Mouse (Mus musculus) heart, embryonic 15.5 days (tissue): Measurements from ENCODE around the gene Dennd6b. TPM values are rescaled to one million over a fixed set of nuclear protein-coding genes. Genes with fewer than 3 reads are reported as not detected.

Experiments
- ATAC-seq: fragments of 200-750 bp; cut with Nextera tagmentation; replicated peaks from 2 replicates; pipeline ENCODE4 v1.8.0; 2017; ENCODE audit warnings: low read depth, moderate TSS enrichment; ENCODE audit not compliant: insufficient number of reproducible peaks, insufficient read depth, low FRiP score
- H3K27ac ChIP-seq: fragments of 300-500 bp; sonication (generic); 2 replicates; pipeline ENCODE4 v1.5.1; 2015; ENCODE audit warnings: mild to moderate bottlenecking, inconsistent platforms
- H3K27me3 ChIP-seq: fragments of 300-500 bp; sonication (generic); 2 replicates; pipeline ENCODE4 v1.6.1; 2015; ENCODE audit warnings: inconsistent platforms
- H3K36me3 ChIP-seq: fragments of 300-500 bp; sonication (generic); 2 replicates; pipeline ENCODE4 v1.6.1; 2015; ENCODE audit warnings: mild to moderate bottlenecking, inconsistent platforms
- H3K4me1 ChIP-seq: fragments of 300-500 bp; sonication (generic); replicated peaks from 2 replicates; pipeline ENCODE4 v1.6.1; 2015; ENCODE audit warnings: inconsistent platforms
- H3K4me2 ChIP-seq: fragments of 300-500 bp; sonication (generic); 2 replicates; pipeline ENCODE4 v1.6.1; 2015; ENCODE audit warnings: inconsistent platforms, mild to moderate bottlenecking, moderate library complexity
- H3K4me3 ChIP-seq: fragments of 300-500 bp; sonication (generic); 2 replicates; pipeline ENCODE4 v1.5.1; 2015; ENCODE audit warnings: mild to moderate bottlenecking, inconsistent platforms
- H3K9ac ChIP-seq: fragments of 300-500 bp; sonication (generic); 2 replicates; pipeline ENCODE4 v1.6.1; 2015; ENCODE audit warnings: mild to moderate bottlenecking, inconsistent platforms
- H3K9me3 ChIP-seq: fragments of 300-500 bp; sonication (generic); replicated peaks from 2 replicates; pipeline ENCODE4 v1.6.1; 2016; ENCODE audit warnings: inconsistent platforms
- WGBS: fragments of 180-500 bp; shearing (Covaris S2); methylation state at CpG from one replicate; pipeline ENCODE4 v1.1.7; 2015; ENCODE audit warnings: mixed read lengths; 5-methylcytosine and 5-hydroxymethylcytosine counted together
- polyA plus RNA-seq: library from polyadenylated mRNA; unstranded; fragments of >200 nt; fragmentation: Nextera tagmentation; extraction: Ambion mirVana; gene quantifications from 2 replicates; pipeline ENCODE4 v1.2.1, GENCODE M21; 2015

Dennd6b gene
- polyA plus RNA-seq, 1 experiment from 2014 or later, result 15.3 TPM

- Histone ChIP-seq H3K9me3 (no peaks in the 10 kb centered on the region), H3K9ac (0 out of 2 replicates have a peak overlapping the region, but pooled peaks have one; percentile 80), H3K27me3 (no peaks in the 10 kb centered on the region), H3K4me3 (peak overlapping the region; percentile 79; the same call in 1 of the 2 replicates), H3K4me1 (peaks cover 50% of the 10 kb centered on the region), H3K27ac (peak overlapping the region; percentile 92), H3K4me2 (peak overlapping the region; percentile 94), H3K36me3 (peaks cover 5% of the 10 kb centered on the region; the same call in 1 of the 2 replicates)
- WGBS, result 62% methylated on average over 10 of the region's 10 CpGs
- ATAC-seq, result no peak
Observed at GRCm38 (mm10) chr15:89181561-89182270, 14.6 kb downstream of the Dennd6b start.

DNA sequence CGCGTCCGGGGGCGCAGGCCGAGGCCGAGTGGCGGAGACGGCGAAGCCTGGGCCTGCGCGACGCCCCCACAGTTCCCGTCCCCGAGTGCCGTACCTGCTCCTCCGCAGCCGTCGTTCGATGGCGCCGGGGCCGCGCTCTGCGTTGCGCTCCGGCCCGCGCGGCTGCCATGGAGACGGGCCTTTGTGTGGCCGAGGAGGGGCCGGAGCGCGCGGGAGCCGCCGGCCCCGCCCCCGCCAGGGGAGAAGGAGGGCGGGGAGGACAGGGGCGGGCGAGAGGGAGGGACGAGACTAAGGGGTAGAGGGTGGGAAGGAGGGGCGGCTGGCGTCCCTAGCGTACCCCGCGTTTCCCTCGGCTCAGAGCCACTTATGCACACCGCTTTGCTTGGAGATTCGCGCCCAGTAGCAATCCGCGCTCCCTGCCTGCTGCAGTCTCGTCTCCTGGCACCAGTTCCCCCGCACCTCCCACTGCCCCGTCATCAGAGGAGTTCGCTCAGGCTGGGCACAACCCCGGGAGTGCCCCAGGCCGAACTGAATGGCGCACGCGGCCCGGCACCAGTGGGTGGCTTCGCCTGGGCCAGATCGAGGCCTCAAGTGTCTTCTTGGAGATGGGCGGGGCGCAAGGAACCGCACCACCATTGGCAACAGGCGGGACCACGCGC lies 15.6 kb downstream of the Dennd6b start, which contains the start of gene Plxnb2:
TSS of gene Plxnb2 (minus strand) at position 218 of the 659 bp plus-strand sequence.
- H3K4me1 ChIP-seq, result peaks cover 60% of the 10 kb centered on the region
- peak within 1 kb of the TSS; percentile 92 for H3K27ac ChIP-seq
- peak within 1 kb of the TSS; percentile 79 for H3K4me3 ChIP-seq
- peak within 1 kb of the TSS; percentile 80 for H3K9ac ChIP-seq
- H3K9me3 ChIP-seq, result no peaks in the 10 kb centered on the region
- H3K36me3 ChIP-seq, result no peaks in the 10 kb centered on the region; the same call in 1 of the 2 replicates
- WGBS, result under 1% methylated on average over 59 of the region's 72 CpGs
- peak within 1 kb of the TSS; percentile 94 for H3K4me2 ChIP-seq
- peak; percentile 81 for ATAC-seq
- H3K27me3 ChIP-seq, result no peaks in the 10 kb centered on the region

GRCm38 (mm10) chr15:89180081-89180541 lies 16.2 kb downstream of the Dennd6b start:
- peaks cover 66% of the 10 kb centered on the region for H3K4me1 ChIP-seq
- peak; percentile 2; the same call in 1 of the 2 replicates for ATAC-seq
- H3K9me3 ChIP-seq, result no peaks in the 10 kb centered on the region
- H3K4me2 ChIP-seq, result peak overlapping the region; percentile 94
- H3K27ac ChIP-seq, result peak overlapping the region; percentile 92
- no peaks in the 10 kb centered on the region for H3K27me3 ChIP-seq
- WGBS, result under 1% methylated on average over 26 of the region's 26 CpGs
- peak overlapping the region; percentile 80 for H3K9ac ChIP-seq
- H3K4me3 ChIP-seq, result peak overlapping the region; percentile 79
- H3K36me3 ChIP-seq, result no peaks in the 10 kb centered on the region

GRCm38 (mm10) chr15:89179630-89179964 lies 16.7 kb downstream of the Dennd6b start:
- Histone ChIP-seq H3K9ac (peak overlapping the region; percentile 80), H3K4me2 (peak overlapping the region; percentile 94), H3K27ac (peak overlapping the region; percentile 92), H3K27me3 (no peaks in the 10 kb centered on the region), H3K36me3 (no peaks in the 10 kb centered on the region), H3K9me3 (no peaks in the 10 kb centered on the region), H3K4me3 (peak overlapping the region; percentile 79), H3K4me1 (peaks cover 71% of the 10 kb centered on the region)
- WGBS, result 5% methylated on average over 6 of the region's 6 CpGs
- ATAC-seq, result no peak

DNA sequence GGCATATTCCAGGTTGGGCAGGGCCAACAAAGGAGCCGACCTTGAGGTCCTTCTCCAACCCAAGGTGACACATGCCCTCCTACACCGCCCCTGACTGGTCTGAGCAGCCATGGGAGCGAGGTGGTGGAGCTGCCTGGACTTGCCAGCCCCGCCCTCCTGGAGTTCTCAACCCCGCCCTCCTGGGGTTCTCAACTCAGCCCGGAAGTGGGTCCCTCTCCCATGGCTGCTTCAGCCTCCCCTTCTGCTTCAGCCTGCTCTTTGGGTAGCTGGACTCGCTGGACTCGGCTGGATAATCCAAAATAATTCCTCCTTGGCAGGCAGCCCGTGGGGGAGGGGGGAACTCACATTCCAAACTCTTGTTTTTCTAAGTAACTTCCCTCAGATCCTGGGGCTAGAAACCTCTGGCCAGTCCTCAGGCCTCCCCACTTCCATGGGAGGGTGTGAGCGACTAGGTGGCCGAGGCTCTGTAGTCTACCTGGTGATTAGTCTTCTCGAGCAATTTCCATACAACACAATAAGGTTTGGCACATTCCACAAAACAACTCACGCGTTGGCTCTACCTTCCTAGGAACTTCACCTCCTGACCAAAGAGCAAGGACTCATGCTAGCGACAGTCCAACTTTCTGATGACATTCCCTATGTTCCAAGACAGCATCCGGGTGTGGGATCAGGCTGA lies 17.2 kb downstream of the Dennd6b start:
- Histone ChIP-seq H3K9ac (peak overlapping the region; percentile 80), H3K4me3 (peak overlapping the region; percentile 79), H3K27ac (peak overlapping the region; percentile 92), H3K36me3 (no peaks in the 10 kb centered on the region), H3K27me3 (no peaks in the 10 kb centered on the region), H3K9me3 (no peaks in the 10 kb centered on the region), H3K4me1 (peaks cover 76% of the 10 kb centered on the region), H3K4me2 (peak overlapping the region; percentile 94)
- 3% methylated on average over 16 of the region's 16 CpGs for WGBS
- ATAC-seq, result peak; percentile 61

DNA sequence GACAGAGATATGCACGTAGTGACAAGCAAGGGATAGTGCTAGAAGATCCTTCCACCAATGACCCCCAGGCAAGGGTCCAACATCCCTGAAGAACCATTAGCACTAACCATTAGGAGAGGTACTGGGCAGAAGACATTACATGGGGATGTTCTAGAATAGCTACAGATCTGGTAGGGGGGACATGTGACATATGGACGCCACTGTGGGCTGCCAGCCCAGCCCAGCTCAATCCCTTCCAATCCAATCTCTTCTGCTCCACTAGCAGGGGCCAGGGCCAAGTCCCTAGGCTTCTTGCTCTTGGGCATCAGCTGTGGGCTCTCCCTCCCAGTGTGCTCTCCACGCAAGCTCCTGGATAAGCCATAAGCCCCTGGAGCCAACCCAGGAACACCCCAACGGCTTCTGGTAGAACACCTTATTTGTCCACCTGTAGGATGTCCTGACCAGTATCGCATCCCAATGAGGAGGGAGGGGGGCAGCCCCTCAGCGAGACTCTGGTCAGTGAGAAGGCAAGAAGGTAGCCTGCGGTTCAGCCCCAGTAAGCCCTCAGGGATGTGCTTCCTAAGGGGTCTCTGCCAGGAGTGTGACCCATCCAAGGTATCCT lies 17.9 kb downstream of the Dennd6b start:
- Histone ChIP-seq H3K4me1 (peaks cover 83% of the 10 kb centered on the region), H3K27ac (peak overlapping the region; percentile 92), H3K4me3 (peak overlapping the region; percentile 79), H3K9ac (peak overlapping the region; percentile 80; the same call in 1 of the 2 replicates), H3K36me3 (no peaks in the 10 kb centered on the region), H3K4me2 (peak overlapping the region; percentile 94), H3K9me3 (no peaks in the 10 kb centered on the region), H3K27me3 (no peaks in the 10 kb centered on the region)
- ATAC-seq, result no peak
- 55% methylated on average over 7 of the region's 7 CpGs for WGBS

DNA sequence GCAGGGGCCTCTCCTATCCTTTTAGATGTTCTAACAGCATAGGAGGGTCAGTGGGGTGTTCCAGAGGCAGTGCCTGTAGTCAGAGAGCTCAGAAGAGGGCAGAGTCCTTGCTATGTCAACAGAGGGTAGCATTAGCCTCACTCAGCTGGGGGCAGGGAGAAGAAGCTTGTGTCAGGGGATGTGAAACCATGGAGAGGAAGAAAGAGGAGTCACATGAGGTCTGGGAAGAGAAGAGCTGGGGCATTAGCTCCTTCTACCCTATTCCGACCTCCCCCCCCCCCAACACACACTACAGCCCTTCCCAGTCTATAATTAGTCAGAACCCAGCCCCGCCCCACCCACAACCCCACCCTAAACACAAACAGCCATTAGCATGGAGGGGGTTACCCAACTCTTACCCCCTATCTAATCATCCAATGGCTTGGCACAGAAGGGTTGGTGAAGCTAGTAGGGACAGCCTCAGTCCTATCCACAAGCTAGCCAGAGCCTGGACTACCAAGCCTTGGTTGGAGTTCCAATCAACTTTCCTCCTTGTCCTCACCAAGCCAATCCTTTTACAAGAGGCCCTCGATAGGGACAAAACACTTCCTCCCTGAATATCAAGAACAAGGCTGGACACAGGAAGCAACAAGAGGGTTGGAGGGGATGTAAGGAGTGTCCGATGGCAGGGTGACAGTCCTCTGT lies 18.6 kb downstream of the Dennd6b start:
- no peaks in the 10 kb centered on the region for H3K9me3 ChIP-seq
- peak overlapping the region; percentile 94 for H3K4me2 ChIP-seq
- ATAC-seq, result no peak
- WGBS, result 44% methylated on average over 4 of the region's 4 CpGs
- peaks cover 90% of the 10 kb centered on the region for H3K4me1 ChIP-seq
- no peaks in the 10 kb centered on the region for H3K27me3 ChIP-seq
- H3K4me3 ChIP-seq, result peak overlapping the region; percentile 12; the same call in 1 of the 2 replicates
- H3K36me3 ChIP-seq, result no peaks in the 10 kb centered on the region
- H3K9ac ChIP-seq, result no peak overlapping the region
- H3K27ac ChIP-seq, result peak overlapping the region; percentile 92

- ATAC-seq, result peak; percentile 23; the same call in 1 of the 2 replicates
- WGBS, result 9% methylated on average over 5 of the region's 5 CpGs
- Histone ChIP-seq H3K36me3 (no peaks in the 10 kb centered on the region), H3K27ac (peak overlapping the region; percentile 92), H3K4me3 (peak overlapping the region; percentile 12), H3K9me3 (no peaks in the 10 kb centered on the region), H3K27me3 (no peaks in the 10 kb centered on the region), H3K4me2 (peak overlapping the region; percentile 94), H3K9ac (0 out of 2 replicates have a peak overlapping the region, but pooled peaks have one; percentile 1), H3K4me1 (peaks cover 90% of the 10 kb centered on the region)
Observed at GRCm38 (mm10) chr15:89177121-89177520, 19.2 kb downstream of the Dennd6b start.

- no peak overlapping the region for H3K4me2 ChIP-seq
- no peak overlapping the region for H3K4me3 ChIP-seq
- H3K9ac ChIP-seq, result no peak overlapping the region
- ATAC-seq, result no peak
- no peaks in the 10 kb centered on the region for H3K9me3 ChIP-seq
- 58% methylated on average over 13 of the region's 13 CpGs for WGBS
- H3K36me3 ChIP-seq, result no peaks in the 10 kb centered on the region
- peak overlapping the region; percentile 33; the same call in 1 of the 2 replicates for H3K27ac ChIP-seq
- H3K4me1 ChIP-seq, result peaks cover 92% of the 10 kb centered on the region
- no peaks in the 10 kb centered on the region for H3K27me3 ChIP-seq
Observed at GRCm38 (mm10) chr15:89175411-89176155, 20.7 kb downstream of the Dennd6b start.

- no peak for ATAC-seq
- Histone ChIP-seq H3K9me3 (no peaks in the 10 kb centered on the region), H3K27ac (0 out of 2 replicates have a peak overlapping the region, but pooled peaks have one; percentile 33), H3K9ac (no peak overlapping the region), H3K27me3 (no peaks in the 10 kb centered on the region), H3K4me1 (peaks cover 98% of the 10 kb centered on the region), H3K36me3 (no peaks in the 10 kb centered on the region), H3K4me2 (no peak overlapping the region), H3K4me3 (no peak overlapping the region)
- 49% methylated on average over 11 of the region's 11 CpGs for WGBS
Observed at GRCm38 (mm10) chr15:89174889-89175339, 21.4 kb downstream of the Dennd6b start.
